Mouse (Mus musculus) myocyte (in vitro differentiated cells): Measurements from ENCODE around the gene Pdzd4. TPM values are rescaled to one million over a fixed set of nuclear protein-coding genes. Genes with fewer than 3 reads are reported as not detected.

ENCODE experiments used
- H3K27me3 ChIP-seq: one replicate; pipeline ENCODE4 v1.6.1; 2011; ENCODE audit not compliant: control insufficient read depth, insufficient read depth, insufficient read length
- H3K36me3 ChIP-seq: one replicate; pipeline ENCODE4 v1.6.1; 2011; ENCODE audit not compliant: control insufficient read depth, insufficient read depth
- H3K4me2 ChIP-seq: one replicate; pipeline ENCODE4 v1.6.1; 2011; ENCODE audit warnings: low read depth, control low read depth
- H3K4me3 ChIP-seq: one replicate; pipeline ENCODE4 v1.5.1; 2011; ENCODE audit warnings: mild to moderate bottlenecking, control low read depth, moderate library complexity
- H3K79me2 ChIP-seq: one replicate; pipeline ENCODE4 v1.6.1; 2011; ENCODE audit not compliant: control insufficient read depth, insufficient read depth
- H3ac ChIP-seq: one replicate; pipeline ENCODE4 v1.6.1; 2011; ENCODE audit not compliant: control insufficient read depth, insufficient read length
- CEBPB ChIP-seq: IDR thresholded peaks from 2 replicates; pipeline ENCODE4 v1.6.1; 2011; ENCODE audit warnings: mild to moderate bottlenecking, moderate library complexity; ENCODE audit not compliant: poor library complexity, insufficient read depth, severe bottlenecking
- E2F4 ChIP-seq: IDR thresholded peaks from one replicate; pipeline ENCODE4 v1.6.1; 2011; ENCODE audit warnings: mild to moderate bottlenecking, control low read depth, moderate library complexity; ENCODE audit not compliant: insufficient read depth
- MAX ChIP-seq: IDR thresholded peaks from one replicate; pipeline ENCODE4 v1.6.1; 2011; ENCODE audit warnings: low read depth, mild to moderate bottlenecking, control low read depth
- MYOD1 ChIP-seq, 3 experiments: IDR thresholded peaks; one replicate each; pipeline ENCODE4 v1.6.1; 2011; ENCODE audit warnings: control low read depth in 2 of 3, low read depth in 2 of 3, mild to moderate bottlenecking in 2 of 3, moderate library complexity in 1 of 3; ENCODE audit not compliant: insufficient read length in 2 of 3, control insufficient read depth in 1 of 3
- MYOG ChIP-seq, 3 experiments: IDR thresholded peaks; one replicate each; pipeline ENCODE4 v1.6.1; 2011; ENCODE audit warnings: control low read depth in 2 of 3, low read depth in 2 of 3, mild to moderate bottlenecking in 2 of 3; ENCODE audit not compliant: insufficient read length in 2 of 3, control insufficient read depth in 1 of 3, insufficient read depth in 1 of 3
- POLR2A ChIP-seq: IDR thresholded peaks from one replicate; pipeline ENCODE4 v1.6.1; 2011; ENCODE audit warnings: low read depth, mild to moderate bottlenecking, control low read depth, moderate library complexity; ENCODE audit not compliant: insufficient read length
- POLR2AphosphoS2 ChIP-seq: IDR thresholded peaks from one replicate; pipeline ENCODE4 v1.6.1; 2011; ENCODE audit warnings: low read depth, control low read depth; ENCODE audit not compliant: insufficient read length
- REST ChIP-seq: IDR thresholded peaks from one replicate; pipeline ENCODE4 v1.6.1; 2011; ENCODE audit warnings: mild to moderate bottlenecking, control low read depth, moderate library complexity; ENCODE audit not compliant: insufficient read depth, insufficient read length
- SRF ChIP-seq: IDR thresholded peaks from one replicate; pipeline ENCODE4 v1.6.1; 2011; ENCODE audit warnings: low read depth; ENCODE audit not compliant: control insufficient read depth, insufficient read length
- TCF12 ChIP-seq: IDR thresholded peaks from one replicate; pipeline ENCODE4 v1.6.1; 2011; ENCODE audit warnings: mild to moderate bottlenecking, control low read depth; ENCODE audit not compliant: poor library complexity, insufficient read depth, severe bottlenecking
- TCF3 ChIP-seq: IDR thresholded peaks from one replicate; pipeline ENCODE4 v1.6.1; 2011; ENCODE audit warnings: low read depth, control low read depth; ENCODE audit not compliant: insufficient read length
- USF1 ChIP-seq: IDR thresholded peaks from one replicate; pipeline ENCODE4 v1.6.1; 2011; ENCODE audit warnings: low read depth, mild to moderate bottlenecking, control low read depth, moderate library complexity
- polyA plus RNA-seq: library from polyadenylated mRNA; unstranded; fragments of >200 nt; fragmentation: generic; extraction: Trizol; gene quantifications from one replicate; pipeline ENCODE4 v1.2.1, GENCODE M21; 2012; ENCODE audit warnings: missing spikeins

Gene Pdzd4
- polyA plus RNA-seq, 1 experiment, result 0.25 TPM

DNA sequence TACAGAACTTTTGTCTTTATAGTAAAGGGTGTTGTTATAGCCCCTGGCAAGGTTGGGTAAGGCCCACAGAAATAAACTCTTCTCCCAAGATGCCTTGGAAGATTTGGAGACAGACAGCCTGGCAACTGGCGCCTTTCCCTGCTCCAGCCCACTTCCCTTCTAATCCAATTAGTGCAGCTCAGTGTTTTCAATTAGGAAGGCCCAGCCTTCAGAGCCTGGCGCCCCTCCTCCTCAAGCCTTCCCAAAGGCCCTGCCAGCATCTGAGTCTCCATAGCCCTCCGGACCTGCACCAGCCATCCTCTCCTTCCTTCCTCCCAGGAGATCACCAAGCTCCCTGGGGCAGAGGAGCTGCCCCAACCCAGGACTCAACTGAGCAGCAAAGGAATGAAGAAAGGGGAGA is 42.5 kb upstream of the Pdzd4 start:
- Histone ChIP-seq H3K79me2 (no peaks in the 10 kb centered on the region), H3K4me3 (no peak overlapping the region), H3K36me3 (no peaks in the 10 kb centered on the region), H3K4me2 (no peak overlapping the region), H3K27me3 (no peaks in the 10 kb centered on the region), H3ac (no peak overlapping the region)
- TF ChIP-seq MAX, result no peak
- no peak for TF ChIP-seq MYOG (IDR thresholded peaks at IDR 0.05; ENCODE audit: control insufficient read depth in 1 of 3, insufficient read depth in 1 of 3, insufficient read length in 2 of 3, low read depth in 2 of 3)
- no peak for TF ChIP-seq REST
- no peak for TF ChIP-seq TCF12
- no peak for TF ChIP-seq MYOD1 (IDR thresholded peaks at IDR 0.05; ENCODE audit: control insufficient read depth in 1 of 3, insufficient read length in 2 of 3, low read depth in 2 of 3)
- TF ChIP-seq POLR2A, result no peak
- no peak for TF ChIP-seq USF1
- TF ChIP-seq TCF3, result no peak
- no peak for TF ChIP-seq E2F4
- no peak for TF ChIP-seq CEBPB
- no peak for TF ChIP-seq POLR2AphosphoS2
- TF ChIP-seq SRF, result no peak

DNA sequence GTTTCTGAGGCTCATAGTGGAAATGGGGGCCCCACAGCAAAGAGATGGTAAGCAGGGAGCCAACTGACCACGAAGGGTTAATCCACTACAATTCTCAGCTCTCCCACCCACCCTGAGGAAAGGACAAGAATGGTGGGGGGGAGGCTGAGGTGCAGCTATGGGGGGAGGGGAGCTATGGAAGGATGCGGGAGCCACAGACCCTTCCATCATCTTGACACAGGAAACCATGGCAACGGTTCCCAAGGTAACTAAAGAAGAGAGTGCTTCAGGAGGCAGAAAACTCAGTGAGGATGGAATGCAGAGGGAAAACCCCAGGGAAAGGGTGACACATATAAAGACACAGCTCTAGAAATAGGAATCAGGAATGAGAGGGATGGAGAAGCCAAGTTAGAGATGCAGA is 39.9 kb upstream of the Pdzd4 start:
- no peaks in the 10 kb centered on the region for H3K27me3 ChIP-seq
- H3K36me3 ChIP-seq, result no peaks in the 10 kb centered on the region
- no peaks in the 10 kb centered on the region for H3K79me2 ChIP-seq
- TF ChIP-seq USF1, result no peak
- no peak for TF ChIP-seq MAX
- TF ChIP-seq REST, result no peak
- TF ChIP-seq POLR2AphosphoS2, result no peak
- TF ChIP-seq TCF3, result no peak
- TF ChIP-seq MYOG (IDR thresholded peaks at IDR 0.05; ENCODE audit: control insufficient read depth in 1 of 3, insufficient read depth in 1 of 3, insufficient read length in 2 of 3, low read depth in 2 of 3), result no peak
- no peak for TF ChIP-seq SRF
- TF ChIP-seq TCF12, result no peak
- TF ChIP-seq CEBPB, result no peak
- no peak for TF ChIP-seq MYOD1 (IDR thresholded peaks at IDR 0.05; ENCODE audit: control insufficient read depth in 1 of 3, insufficient read length in 2 of 3, low read depth in 2 of 3)
- no peak overlapping the region for H3K4me2 ChIP-seq
- H3K4me3 ChIP-seq, result no peak overlapping the region
- H3ac ChIP-seq, result no peak overlapping the region

DNA sequence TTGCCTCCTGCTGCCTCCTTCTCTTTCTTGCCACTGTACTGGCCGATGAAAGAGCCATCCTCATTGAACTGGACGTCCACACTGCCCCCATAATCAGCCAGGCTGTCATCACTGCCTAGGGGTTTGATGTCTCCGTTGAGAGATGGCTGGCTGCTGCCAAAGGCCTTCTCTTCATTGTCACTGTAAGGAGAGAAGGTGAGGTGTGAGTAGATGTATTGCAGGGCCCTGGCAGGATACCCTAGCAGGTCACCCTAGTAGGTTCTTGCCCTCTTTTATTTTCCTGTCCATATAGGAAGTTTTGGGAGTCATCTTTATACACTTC is 30.3 kb upstream of the Pdzd4 start:
- no peaks in the 10 kb centered on the region for H3K79me2 ChIP-seq
- H3K4me3 ChIP-seq, result no peak overlapping the region
- H3ac ChIP-seq, result no peak overlapping the region
- H3K27me3 ChIP-seq, result peaks cover 7% of the 10 kb centered on the region
- H3K4me2 ChIP-seq, result no peak overlapping the region
- TF ChIP-seq TCF12 (no peak), MYOD1 (IDR thresholded peaks at IDR 0.05; ENCODE audit: control insufficient read depth in 1 of 3, insufficient read length in 2 of 3, low read depth in 2 of 3) (no peak), SRF (no peak), CEBPB (no peak), MYOG (IDR thresholded peaks at IDR 0.05; ENCODE audit: control insufficient read depth in 1 of 3, insufficient read depth in 1 of 3, insufficient read length in 2 of 3, low read depth in 2 of 3) (no peak), MAX (no peak), E2F4 (no peak), POLR2AphosphoS2 (no peak), REST (no peak)
- H3K36me3 ChIP-seq, result no peaks in the 10 kb centered on the region

DNA sequence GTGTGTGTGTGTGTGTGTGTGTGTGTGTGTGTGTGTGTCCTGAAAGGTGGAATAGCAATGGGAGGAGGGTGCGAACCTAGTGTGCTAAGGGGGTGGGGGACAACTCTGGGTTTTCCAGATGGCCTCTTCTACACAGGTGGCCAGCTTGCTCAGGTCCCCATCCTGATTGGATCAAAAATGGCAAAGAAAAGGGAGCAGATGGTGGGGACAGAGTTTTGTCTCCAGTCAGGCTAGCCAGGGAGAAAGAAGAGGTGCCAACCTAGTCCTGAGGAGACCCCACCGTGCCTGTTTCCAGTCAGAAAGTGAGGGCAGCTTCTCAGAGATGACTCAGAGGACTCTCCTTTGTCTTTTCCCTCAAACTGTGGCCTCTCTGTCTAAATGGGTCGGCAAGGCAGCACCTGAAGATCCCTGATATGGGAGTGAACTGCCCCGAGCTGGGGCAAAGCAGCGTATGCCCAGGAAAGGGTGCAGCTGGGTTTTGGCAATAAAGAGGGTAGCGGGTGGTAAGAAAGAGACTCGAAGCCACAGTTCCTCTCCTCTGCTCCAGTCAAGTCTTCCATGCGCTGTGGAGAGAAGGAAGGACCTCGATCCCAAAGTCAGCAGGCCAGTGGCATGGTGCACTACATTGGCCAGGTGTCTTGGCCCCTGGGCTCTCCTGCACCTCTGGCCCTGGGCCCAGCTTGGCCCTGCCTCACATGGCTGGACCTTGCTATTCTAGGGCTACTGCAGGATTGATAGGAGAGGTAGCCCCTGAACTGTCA is 29.7 kb upstream of the Pdzd4 start:
- H3K79me2 ChIP-seq, result no peaks in the 10 kb centered on the region
- H3K4me3 ChIP-seq, result no peak overlapping the region
- no peak overlapping the region for H3K4me2 ChIP-seq
- no peaks in the 10 kb centered on the region for H3K36me3 ChIP-seq
- no peak for TF ChIP-seq E2F4
- TF ChIP-seq TCF12, result no peak
- TF ChIP-seq MYOG (IDR thresholded peaks at IDR 0.05; ENCODE audit: control insufficient read depth in 1 of 3, insufficient read depth in 1 of 3, insufficient read length in 2 of 3, low read depth in 2 of 3), result no peak
- no peak for TF ChIP-seq USF1
- no peak for TF ChIP-seq MYOD1 (IDR thresholded peaks at IDR 0.05; ENCODE audit: control insufficient read depth in 1 of 3, insufficient read length in 2 of 3, low read depth in 2 of 3)
- TF ChIP-seq MAX, result no peak
- TF ChIP-seq REST, result no peak
- TF ChIP-seq POLR2AphosphoS2, result no peak
- TF ChIP-seq TCF3, result no peak
- TF ChIP-seq CEBPB, result no peak
- TF ChIP-seq SRF, result no peak
- no peak for TF ChIP-seq POLR2A
- no peak overlapping the region for H3ac ChIP-seq
- peaks cover 7% of the 10 kb centered on the region for H3K27me3 ChIP-seq
